Mouse (Mus musculus) right cerebral cortex, postnatal 14 days (tissue): ENCODE results near the gene Smg9.

ENCODE experiments used
- DNase-seq: peaks from one replicate; pipeline ENCODE4 v3.0.0; 2022

Gene Smg9

GRCm38 (mm10) chr7:24413630-24414029 is 14.2 kb downstream of the Smg9 start:
- DNase-seq = no peak

GRCm38 (mm10) chr7:24415261-24415660 is 15.8 kb downstream of the Smg9 start:
- no peak for DNase-seq

GRCm38 (mm10) chr7:24419579-24419978 is 20.2 kb downstream of the Smg9 start:
- DNase-seq = no peak

- no peak for DNase-seq
Observed at GRCm38 (mm10) chr7:24421648-24422047, 22.2 kb downstream of the Smg9 start.

GRCm38 (mm10) chr7:24422251-24422650 is 22.8 kb downstream of the Smg9 start:
- no peak for DNase-seq

DNA sequence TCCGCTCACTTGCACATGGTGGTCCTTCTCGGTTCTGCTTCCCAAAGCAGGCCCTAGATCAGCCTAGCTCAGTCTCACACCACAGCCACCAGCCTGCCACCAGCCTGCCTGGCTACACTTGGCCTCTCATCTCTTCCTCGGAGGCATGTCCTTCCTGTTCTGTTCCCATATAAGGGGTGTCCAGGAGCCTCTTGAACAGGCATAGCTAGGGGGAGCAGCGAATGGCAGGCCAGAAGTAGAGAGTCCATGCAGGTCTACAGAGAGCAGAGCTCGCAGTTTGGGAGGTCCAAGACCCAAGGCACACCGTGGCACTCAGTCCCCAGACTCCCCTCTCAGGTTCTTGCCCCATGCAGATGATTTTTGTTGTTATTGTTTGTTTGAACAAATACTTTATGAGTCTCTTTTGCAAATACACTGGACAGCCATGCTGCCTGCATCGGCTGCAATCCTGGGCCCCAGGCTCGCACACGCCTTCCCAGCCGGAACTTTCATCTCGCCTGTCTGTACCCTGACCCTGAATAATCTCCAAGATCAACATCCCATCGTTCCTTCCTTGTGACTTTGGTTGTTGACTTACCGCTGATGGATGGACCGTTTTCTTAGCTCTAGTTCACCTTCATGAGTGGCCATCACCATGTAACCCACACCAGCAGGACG is 23.8 kb downstream of the Smg9 start:
- no peak for DNase-seq

- no peak for DNase-seq
Observed at GRCm38 (mm10) chr7:24423956-24424732, 24.7 kb downstream of the Smg9 start.

DNA sequence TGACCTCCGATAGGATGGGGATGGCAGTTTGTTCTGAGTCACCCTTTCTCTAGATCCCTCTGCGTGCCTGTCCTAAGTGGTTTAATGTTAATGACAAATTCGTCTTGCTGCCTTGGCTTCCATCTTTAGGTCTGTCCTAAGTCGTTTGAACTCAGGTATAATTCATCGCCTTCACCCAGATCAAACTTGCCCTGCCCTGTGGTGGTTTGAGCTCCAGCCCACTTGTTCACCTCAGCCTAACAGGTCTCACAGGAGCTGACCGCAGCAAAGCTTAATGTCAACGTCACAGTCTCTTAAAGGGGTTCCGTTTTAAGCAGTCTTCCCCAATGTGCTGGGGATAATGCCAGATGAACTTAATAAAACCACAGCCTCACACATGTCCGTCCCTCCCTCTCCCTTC is 26.5 kb downstream of the Smg9 start:
- no peak for DNase-seq

DNA sequence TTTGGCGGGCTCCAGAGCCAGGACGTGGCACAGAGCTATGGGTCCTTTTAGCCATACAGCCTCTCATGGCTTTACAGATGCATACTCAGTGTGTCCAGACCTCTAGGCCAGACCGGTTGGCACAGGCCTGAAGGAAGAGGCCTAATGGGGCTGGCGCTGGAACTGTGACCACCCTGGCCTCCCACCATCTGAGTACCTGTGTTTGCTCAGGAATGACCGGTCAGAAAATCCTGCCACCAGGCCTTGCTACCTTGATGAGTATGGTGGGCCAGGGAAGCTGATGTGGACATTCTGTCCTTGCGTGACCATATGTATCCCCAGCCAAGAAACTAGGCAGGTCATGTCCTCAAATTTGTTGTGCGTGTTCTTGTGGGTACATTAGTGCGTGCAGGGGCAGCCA is 27.7 kb downstream of the Smg9 start:
- no peak for DNase-seq

DNA sequence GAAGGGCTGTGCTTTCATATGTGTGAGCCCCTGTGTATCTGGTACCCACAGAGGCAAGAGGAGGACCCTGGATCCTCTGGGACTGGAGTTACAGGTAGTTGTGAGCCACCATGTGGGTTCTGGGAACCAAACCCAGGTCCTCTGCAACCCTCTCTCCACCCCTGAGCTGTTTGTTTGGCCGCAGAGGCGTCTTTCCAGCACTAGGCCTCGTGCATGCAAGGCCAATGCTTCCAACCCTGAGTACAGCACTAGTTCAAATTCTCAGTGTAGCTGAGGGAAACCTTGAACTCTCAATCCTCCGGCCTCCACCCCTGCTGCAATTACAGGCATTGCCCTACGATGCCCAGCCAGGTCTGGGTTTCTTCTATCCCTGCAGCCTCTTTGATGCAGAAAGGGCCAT is 29.3 kb downstream of the Smg9 start:
- no peak for DNase-seq

- DNase-seq = peak; percentile 77
Observed at GRCm38 (mm10) chr7:24429413-24430112, 30.1 kb downstream of the Smg9 start.

GRCm38 (mm10) chr7:24430551-24431345 is 31.3 kb downstream of the Smg9 start:
- DNase-seq = no peak

- DNase-seq = no peak
Observed at GRCm38 (mm10) chr7:24431713-24432112, 32.3 kb downstream of the Smg9 start.

DNA sequence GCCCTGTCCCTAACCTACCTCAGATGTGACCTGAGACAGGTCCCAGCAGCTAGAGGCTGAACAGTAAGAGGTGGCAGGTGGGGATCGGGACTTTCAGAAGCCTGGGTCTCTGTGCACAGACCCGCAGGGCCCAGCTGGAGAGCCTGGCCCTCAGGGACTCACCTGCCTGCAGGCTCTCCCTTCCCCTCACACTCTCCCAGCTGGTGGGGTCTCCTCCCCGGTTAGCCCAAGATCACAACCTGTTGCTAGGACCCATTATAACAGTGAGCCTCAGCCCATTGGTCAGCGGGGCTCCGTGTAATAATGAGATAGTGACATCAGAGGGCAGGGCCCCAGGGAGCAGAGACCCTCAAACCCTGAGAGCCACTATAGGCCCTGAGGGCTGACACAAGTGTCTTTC is 35.9 kb downstream of the Smg9 start:
- no peak for DNase-seq

DNA sequence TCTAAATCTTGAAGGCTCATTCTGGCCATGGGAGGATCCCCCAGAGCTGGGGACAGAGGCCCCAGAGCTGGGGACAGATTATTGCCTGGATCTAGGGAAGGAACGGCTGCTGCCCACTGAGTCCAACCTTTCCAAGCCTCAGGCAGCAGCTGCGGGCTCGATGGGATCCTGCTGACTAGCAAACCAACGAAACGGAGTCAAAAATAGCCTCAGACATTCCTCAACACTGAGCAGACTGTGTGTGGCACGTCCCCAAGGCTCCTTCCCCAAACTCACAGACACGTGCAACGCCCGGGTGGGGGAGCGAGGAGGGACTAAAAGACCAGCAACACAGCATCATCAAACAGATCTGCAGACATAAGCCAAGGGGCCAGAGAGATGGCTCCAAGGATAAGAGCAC is 38.6 kb downstream of the Smg9 start:
- peak; percentile 75 for DNase-seq

GRCm38 (mm10) chr7:24439191-24439590 is 39.8 kb downstream of the Smg9 start:
- DNase-seq = no peak

DNA sequence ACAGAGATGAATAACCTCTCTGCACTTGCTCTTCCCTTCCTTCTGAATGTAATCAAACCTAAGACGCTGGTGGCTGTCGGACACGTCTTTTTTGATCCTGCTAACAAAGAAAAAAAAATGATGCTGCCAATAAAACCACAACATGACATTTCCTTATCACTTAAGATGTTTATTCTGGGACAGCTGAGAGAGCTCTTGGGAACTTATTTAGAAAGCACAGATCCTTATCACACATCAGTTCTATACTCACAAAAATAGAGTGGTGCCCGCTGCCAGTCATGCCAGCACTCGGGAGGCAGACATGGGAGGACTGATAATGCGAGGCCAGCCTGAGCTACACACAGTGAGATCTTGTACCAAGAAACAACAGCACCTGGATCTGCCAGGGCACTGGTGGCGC is 40.5 kb downstream of the Smg9 start:
- DNase-seq = no peak

- DNase-seq = peak; percentile 56
Observed at GRCm38 (mm10) chr7:24441785-24442184, 42.4 kb downstream of the Smg9 start.

DNA sequence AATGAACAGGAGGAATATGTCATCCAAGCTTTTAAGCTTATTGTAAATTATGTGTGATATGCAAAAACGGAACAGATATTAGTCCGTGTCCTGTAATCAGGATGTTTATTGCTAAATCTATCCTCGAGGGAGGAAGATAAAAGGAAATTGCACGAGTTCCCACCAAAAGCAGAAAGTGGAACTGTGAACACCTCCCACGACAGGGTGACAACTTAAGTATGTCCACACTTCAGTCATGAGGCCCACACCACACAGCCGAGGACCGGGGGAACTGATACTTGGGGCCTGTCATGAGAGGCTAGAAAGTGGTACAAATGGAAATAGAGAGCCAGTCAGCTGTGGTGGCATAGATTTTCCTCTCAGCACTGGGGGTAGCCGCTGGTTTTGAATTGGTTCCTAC is 42.9 kb downstream of the Smg9 start:
- no peak for DNase-seq

DNA sequence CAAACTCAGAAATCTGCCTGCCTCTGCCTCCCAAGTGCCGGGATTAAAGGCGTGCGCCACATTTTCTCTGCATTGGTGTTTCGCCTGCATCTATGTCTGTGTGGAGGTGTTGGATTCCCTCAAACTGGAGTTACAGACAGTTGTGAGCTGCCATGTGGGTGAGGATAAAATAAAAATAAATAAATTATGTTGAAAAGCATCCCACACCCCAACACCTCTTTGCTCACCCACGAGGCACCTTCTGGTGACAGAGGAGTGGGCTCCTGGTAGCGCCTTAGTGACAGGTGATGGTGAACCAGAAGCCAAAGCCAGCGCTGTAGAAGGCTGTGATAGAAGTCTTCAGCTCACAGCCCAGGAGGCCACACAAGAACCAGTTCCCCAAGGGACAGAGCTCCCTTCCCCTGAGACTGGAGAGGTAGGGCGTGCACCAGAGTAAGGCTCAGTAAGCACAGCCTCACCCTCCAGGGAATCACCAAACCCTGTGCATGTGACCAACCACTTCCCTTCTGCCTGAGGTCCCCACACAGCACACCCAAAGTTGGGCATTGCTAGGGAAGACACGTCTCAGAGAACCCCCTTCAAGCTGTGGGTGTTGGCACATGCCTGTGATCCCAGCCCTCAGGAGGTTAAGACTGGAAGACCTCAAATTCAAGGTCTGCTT is 46.0 kb downstream of the Smg9 start:
- DNase-seq = no peak

- no peak for DNase-seq
Observed at GRCm38 (mm10) chr7:24446697-24447340, 47.4 kb downstream of the Smg9 start.
